Mouse (Mus musculus): ENCODE results near the gene Chrna3. TPM values are rescaled to one million over a fixed set of nuclear protein-coding genes. Genes with fewer than 3 reads are reported as not detected.
A peak's percentile ranks its signal among the peaks of the same experiment; 100 is the strongest.

The Chrna3 gene
- not detected for total RNA-seq (2021)
- long read RNA-seq, experiment 1 = 0 reads
- long read RNA-seq, experiment 2 = 0 reads

- DNase-seq = no peak
These were observed at the start of gene Chrna3 for GRCm38 (mm10) chr9:55026275-55026663. Gene Chrna3 (minus strand): TSS chr9:55026562.

DNA sequence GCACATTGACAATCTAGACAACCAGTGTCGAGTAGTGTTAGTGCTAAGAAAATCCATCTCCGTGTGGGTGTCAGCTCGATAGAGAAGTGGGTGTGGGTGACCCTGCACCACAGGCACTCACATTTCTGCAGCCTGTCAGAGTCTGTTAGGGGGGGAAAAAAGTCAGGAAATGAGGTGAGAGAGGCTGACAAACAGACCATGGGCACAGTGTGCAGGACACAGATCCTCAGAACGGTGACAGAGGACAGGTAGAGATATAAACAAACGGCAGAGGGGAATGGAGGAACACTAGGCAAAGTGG is 41.6 kb upstream of the Chrna3 start:
- no peak for DNase-seq

GRCm38 (mm10) chr9:55067260-55067964 is 41.0 kb upstream of the Chrna3 start:
- no peak for DNase-seq

DNA sequence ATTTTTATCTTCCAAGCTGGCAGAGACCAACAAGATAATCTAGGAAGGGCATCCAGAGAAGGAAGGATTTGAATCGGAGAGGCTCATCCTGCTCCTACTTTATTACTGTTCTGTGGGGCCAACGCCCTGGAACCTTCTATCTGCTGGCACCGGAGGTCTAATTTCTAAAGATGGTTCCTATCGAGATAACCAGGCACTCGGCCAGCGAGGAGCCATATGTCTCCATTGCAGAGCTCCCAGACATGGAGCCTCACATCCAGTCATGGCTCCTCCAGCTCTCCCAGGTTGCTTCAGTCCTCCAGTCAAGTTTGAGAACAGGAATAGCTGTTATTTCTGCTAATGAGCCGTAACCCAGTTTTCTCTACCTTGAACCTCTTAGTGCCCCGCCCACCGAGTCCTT is 38.9 kb upstream of the Chrna3 start:
- DNase-seq = no peak

- DNase-seq = no peak
These were observed 31.7 kb upstream of the Chrna3 start for GRCm38 (mm10) chr9:55058067-55058466.

GRCm38 (mm10) chr9:55055386-55055930 is 29.1 kb upstream of the Chrna3 start:
- no peak for DNase-seq

DNA sequence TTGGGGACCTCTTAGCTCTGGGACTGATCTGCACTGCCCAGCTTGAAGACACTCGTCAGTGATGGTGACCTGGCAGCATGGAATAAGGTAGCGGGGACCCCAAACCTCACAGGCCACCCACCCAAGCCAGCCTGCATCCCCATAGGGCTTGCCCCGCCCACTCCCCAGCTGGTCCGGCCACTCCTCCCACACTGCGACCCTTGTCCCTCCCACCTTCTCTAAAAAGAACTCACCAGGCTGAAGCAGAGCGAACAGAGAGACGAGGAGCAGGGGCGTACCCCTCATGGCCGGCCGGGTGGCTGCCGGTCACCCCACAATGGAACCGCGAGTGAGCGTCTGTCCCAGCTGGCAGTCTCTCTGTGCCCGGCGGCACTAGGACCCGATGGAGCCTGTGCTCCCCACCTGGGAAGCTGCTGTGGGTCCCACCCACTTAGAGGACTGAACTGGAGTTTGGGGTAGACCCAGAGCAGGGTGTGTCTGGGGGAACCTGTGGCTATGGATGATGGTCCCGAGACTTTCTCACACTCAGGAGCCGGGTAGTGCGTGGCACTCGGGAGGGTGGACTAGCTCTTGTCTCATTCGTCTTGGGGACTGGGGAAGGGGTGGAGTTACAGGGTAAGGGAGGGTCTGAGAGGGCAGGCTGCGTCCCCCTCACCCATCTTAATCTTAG is 22.0 kb upstream of the Chrna3 start, which contains the start of gene Chrnb4:
Chrnb4 (minus strand) TSS at position 569 of the 670 bp plus-strand sequence.
- no peak for DNase-seq

- no peak for DNase-seq
These were observed 20.4 kb upstream of the Chrna3 start for GRCm38 (mm10) chr9:55046764-55047163.

DNA sequence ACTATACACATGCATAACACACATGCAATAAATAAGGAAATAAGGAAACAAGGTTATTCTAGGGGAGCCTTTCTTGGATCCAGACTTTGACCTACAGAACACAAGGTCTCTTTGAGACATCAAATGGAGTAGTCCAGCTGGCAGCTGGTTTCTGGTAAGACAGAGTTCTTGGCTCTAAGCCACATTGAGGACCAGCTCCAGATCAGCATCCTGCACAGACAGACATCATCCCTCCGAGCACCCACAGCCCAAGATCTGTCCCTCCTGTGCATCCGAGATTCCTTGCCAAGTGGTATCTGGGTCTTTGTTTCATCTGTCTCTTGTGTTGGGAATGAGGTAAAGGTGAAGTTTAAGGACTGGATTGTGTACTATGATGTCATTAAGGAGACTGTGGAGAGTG is 18.6 kb upstream of the Chrna3 start:
- DNase-seq = no peak

- DNase-seq = no peak
These were observed 17.3 kb upstream of the Chrna3 start for GRCm38 (mm10) chr9:55043688-55044087.

DNA sequence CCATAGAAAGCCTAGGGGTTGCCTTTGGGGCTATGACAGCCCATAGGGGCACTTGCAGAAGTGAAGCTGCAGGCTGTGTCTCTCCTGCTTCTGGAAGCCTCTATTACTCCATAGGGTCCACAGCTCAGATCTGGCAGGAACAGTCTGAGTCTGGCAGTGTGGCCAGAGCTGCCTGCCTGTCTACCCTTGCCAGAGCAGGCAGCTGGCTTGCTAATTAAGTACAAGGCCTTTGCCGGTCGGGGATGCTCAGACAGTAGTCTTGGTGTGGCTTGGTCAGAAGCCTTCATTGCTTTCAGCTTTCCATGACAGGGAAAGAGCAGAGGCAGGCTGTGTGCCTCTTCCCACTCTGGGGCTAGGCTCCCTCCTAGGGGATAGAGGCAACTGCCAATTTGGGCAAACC is 15.0 kb upstream of the Chrna3 start:
- no peak for DNase-seq

- no peak for DNase-seq
These were observed 13.6 kb upstream of the Chrna3 start for GRCm38 (mm10) chr9:55039983-55040382.

GRCm38 (mm10) chr9:55038948-55039347 is 12.6 kb upstream of the Chrna3 start:
- no peak for DNase-seq

- no peak for DNase-seq
These were observed 5.2 kb upstream of the Chrna3 start for GRCm38 (mm10) chr9:55031435-55032167.

DNA sequence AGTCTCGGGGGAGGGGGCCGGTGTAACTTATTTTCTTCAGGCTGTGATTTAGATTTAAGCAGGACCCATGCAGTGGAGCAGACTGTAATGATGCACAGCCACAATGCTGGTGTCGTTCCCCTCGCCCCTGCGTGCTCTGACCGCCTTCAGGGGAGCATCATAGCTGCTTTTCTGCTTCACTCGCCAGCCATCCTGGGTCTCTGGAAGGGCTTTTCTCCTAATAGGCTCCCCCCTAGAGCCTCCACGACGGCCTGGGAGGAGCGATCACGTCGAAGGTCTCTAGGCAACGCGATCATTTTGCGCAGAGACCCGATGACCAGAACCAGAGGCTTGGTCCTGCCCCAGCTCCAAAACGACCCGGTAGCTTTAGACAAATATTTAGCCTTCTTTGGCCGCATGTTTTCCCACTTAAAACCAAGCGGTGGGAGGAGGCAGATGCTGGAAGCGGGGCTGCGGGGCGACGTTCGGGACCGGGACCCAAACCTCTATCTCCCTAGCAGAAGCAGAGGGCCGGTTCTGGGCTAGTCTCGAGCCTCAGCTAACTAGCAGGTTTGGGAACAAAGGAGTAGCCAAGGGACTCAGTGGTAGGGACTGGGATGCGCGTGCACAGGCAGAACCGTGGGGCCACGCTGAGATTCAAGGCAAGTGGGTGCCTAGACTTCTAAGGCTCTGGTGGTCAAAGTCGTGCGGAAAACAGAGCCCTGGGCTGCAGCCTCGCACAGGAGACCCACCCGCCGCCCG is 658 bp downstream of the Chrna3 start:
- DNase-seq = no peak

DNA sequence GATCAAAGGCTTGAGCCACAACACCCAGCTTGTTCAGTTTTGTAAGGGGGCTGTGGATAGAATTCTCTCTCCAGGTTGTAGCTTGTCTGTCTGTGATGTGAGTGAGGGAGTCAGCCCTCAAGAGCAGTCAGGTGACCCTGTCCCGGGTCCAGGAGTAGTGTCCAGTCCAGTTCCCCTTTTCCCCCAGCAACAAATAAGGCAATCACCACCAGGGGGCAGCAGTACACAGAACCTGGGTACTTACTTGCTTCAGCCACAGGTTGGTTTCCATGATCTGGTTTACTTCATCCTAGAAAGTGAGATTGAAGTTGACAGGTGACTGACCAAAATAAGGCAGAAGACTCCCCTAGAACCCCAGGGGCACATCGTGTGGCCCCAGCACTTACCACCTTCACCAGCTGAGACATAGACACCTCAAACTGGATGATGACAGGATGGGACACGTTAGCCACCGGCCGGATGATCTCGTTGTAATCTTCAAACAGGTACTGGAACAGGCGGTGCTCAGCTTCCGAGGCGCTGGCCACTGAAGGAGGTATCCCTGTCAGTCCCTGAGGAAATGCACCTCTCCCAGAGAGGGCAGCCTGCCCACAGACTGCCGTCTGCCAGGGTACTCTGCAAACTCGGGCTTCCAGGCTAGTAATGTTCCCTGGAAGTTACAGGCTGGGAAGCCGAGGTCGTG is 2.3 kb downstream of the Chrna3 start:
- DNase-seq = peak; percentile 37

DNA sequence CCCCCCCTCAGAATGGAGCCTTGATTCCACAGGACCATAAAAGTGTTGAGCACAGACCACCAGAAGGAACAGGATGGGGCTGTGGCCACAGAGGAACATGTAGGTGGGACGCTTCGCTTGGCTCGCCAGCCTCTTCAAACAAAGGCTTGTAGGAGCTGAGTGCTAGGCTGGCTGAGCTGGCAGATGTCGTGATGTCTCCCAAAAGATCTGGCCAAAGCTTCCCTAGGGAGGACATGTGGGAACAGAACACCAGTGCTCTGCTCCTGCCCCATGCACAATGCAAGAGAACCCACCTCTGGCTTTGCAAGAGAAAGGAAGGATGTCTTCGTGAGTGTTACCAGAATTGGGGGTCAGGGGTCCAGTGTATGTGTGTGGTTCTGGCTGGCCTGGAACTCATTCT is 3.0 kb downstream of the Chrna3 start:
- no peak for DNase-seq

GRCm38 (mm10) chr9:55016926-55017325 is 9.4 kb downstream of the Chrna3 start:
- no peak for DNase-seq

DNA sequence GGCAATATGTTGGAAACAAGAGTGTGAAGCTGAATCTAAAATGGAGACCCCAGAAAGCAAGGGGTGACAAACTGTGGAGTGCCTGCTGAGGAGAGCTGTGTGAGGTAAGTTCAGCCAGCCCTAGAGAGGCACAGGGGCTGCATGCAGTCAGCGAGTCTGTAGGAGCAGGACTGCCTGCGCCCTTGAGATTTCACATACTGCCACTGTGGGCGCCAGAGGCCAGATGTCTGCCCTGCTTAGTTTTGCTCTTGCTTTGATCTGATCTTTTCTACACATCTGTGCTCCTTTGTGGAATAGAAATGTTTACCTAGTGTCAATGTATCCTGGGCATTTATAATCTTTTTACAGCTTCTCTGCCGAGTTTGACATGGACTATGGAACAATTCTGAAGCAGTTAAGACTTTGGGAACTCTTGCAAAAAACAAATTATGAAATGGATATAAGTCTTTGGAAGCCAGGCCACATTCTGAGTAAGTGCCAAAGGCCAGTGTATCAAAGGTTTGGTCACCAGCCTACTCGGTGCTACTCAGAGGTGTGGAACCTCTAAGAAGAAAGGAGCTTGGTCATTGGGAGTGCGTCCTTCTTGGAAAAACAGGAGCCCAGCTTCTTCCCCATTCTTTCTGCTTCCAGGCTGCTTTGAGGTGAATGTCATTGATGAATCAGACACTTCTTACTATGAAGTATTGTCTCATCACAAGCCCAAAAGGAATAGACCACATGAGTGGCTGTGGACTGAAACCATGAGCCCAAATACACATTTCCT is 15.6 kb downstream of the Chrna3 start:
- no peak for DNase-seq

DNA sequence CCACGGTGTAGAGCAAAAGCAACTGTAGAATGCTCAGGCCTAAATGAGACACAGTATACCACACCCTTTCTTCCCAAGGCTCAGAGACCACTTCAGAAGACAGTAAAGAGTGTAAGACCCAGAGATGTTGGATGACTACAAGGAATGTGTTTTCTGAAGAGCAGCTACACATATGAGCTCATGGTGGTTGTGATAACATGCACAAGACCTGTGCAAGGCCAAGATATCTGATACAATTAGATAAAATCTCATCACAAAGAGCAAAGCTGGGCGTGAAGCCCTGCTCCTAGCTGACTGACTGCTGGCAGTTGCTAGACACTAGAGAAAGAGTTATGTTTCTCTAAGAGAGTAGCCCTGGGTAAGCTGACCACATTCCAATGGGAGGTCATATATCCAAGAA is 16.7 kb downstream of the Chrna3 start:
- no peak for DNase-seq

GRCm38 (mm10) chr9:55003609-55004008 is 22.8 kb downstream of the Chrna3 start:
- no peak for DNase-seq

Measured in gastrocnemius, postnatal 25 days (tissue).